Mouse (Mus musculus) ES-E14 (cell line): ENCODE measurements around the gene Atp6v1g3. TPM values are rescaled to one million over a fixed set of nuclear protein-coding genes. Genes with fewer than 3 reads are reported as not detected.

Experiments
- DNase-seq: peaks from one replicate; pipeline ENCODE4 v3.0.0-alpha.2; 2013; ENCODE audit warnings: low read depth, low spot score
- H3K27ac ChIP-seq: 2 replicates; pipeline ENCODE4 v1.5.1; 2012; ENCODE audit warnings: low read depth, mild to moderate bottlenecking, low read length, moderate library complexity, mixed read lengths; ENCODE audit not compliant: poor library complexity, insufficient read depth, severe bottlenecking
- H3K36me3 ChIP-seq: 2 replicates; pipeline ENCODE4 v1.6.1; 2012; ENCODE audit warnings: mild to moderate bottlenecking, low read length, moderate library complexity, mixed read lengths; ENCODE audit not compliant: control insufficient read depth, poor library complexity, insufficient read depth, severe bottlenecking
- H3K4me1 ChIP-seq, 2 experiments: fragments of 150-350 bp in 1 of 2; sonication (generic) in 1 of 2; 2 replicates each; pipeline ENCODE4 v1.6.1; 2012; ENCODE audit warnings: low read length in 2 of 2, mild to moderate bottlenecking in 1 of 2, mixed read lengths in 1 of 2; ENCODE audit not compliant: control insufficient read depth in 2 of 2, insufficient read depth in 2 of 2, poor library complexity in 1 of 2
- H3K4me3 ChIP-seq, 2 experiments: fragments of 150-350 bp in 1 of 2; sonication (generic) in 1 of 2; 2 replicates each; pipeline ENCODE4 v1.5.1; 2012; ENCODE audit warnings: low read length in 2 of 2, low read depth in 1 of 2, mild to moderate bottlenecking in 1 of 2, mixed read lengths in 1 of 2; ENCODE audit not compliant: insufficient read depth in 1 of 2, poor library complexity in 1 of 2, severe bottlenecking in 1 of 2
- H3K9ac ChIP-seq: 2 replicates; pipeline ENCODE4 v1.6.1; 2012; ENCODE audit warnings: low read depth, mild to moderate bottlenecking, low read length, mixed read lengths; ENCODE audit not compliant: poor library complexity, insufficient read depth, severe bottlenecking
- H3K9me3 ChIP-seq: fragments of 150-350 bp; sonication (generic); 2 replicates; pipeline ENCODE4 v1.6.1; 2012; ENCODE audit warnings: low read depth, mild to moderate bottlenecking, low read length; ENCODE audit not compliant: control insufficient read depth, insufficient read depth
- CHD2 ChIP-seq: IDR thresholded peaks from 2 replicates; pipeline ENCODE4 v1.6.1; 2014; ENCODE audit warnings: mild to moderate bottlenecking, low read depth, low read length, inconsistent platforms
- HCFC1 ChIP-seq: IDR thresholded peaks from 2 replicates; pipeline ENCODE4 v1.6.1; 2012; ENCODE audit warnings: low read length, inconsistent platforms, borderline replicate concordance; ENCODE audit not compliant: insufficient read depth
- MAFK ChIP-seq: IDR thresholded peaks from 2 replicates; pipeline ENCODE4 v1.6.1; 2014; ENCODE audit warnings: mild to moderate bottlenecking, low read depth, low read length, inconsistent platforms; ENCODE audit not compliant: insufficient read depth
- ZC3H11A ChIP-seq: IDR thresholded peaks from 2 replicates; pipeline ENCODE4 v1.6.1; 2012; ENCODE audit warnings: low read depth, mild to moderate bottlenecking, inconsistent platforms, low read length, borderline replicate concordance
- ZNF384 ChIP-seq: IDR thresholded peaks from 2 replicates; pipeline ENCODE4 v1.6.1; 2012; ENCODE audit warnings: low read depth, low read length, inconsistent platforms
- in situ Hi-C, 2 experiments: fragments of 600-800 bp; cut with MboI; formaldehyde crosslinking; loops; one replicate each; pipeline ENCODE4 v1.15.1; 2025; ENCODE audit warnings: low sequenced_read_pairs in 2 of 2, inconsistent platforms in 1 of 2; ENCODE audit not compliant: unreplicated experiment in 2 of 2
- total RNA-seq: library from RNA; depleted of rRNA; stranded (reverse); fragments of 300-350 nt; gene quantifications from 2 replicates; pipeline ENCODE4 v1.2.3, GENCODE M21; 2012

The Atp6v1g3 gene
- total RNA-seq, 1 experiment = not detected

DNA sequence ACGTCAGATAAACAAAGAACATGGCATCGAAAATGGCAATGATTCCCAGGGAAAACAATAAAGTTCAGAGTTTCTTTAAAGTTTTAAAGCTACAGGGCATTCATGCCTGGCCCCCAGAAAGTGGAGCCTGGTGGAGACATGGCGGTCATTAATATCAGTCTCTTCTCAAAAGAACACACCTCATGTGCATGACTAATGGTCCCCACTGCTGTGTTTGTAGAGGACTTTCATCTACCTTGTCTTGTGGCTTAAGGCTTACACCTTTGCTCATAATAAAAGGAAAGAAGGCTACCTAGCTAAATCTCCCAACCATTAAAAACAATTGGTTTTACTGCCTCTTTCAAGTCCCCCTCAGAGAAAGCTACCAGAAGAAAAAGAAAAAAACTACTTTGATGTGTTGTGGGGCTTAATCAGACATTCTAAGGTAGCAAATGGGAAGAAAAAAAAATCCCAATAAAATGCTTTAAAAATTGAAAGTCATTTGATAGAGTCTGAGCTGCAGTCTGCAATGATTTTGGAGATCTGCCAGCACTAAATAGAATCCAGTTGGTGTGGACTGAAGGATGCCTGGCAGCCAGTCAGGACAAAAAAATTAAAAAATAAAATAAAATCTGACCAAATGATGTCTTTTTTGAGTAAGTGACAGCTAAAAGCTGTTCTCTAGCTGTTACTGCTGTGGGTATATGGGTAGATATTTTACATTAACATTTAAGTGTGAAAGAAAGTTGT, 9.0 kb downstream of the Atp6v1g3 start:
- TF ChIP-seq MAFK = no peak
- no peak for TF ChIP-seq ZNF384
- TF ChIP-seq ZC3H11A = no peak
- no peak for TF ChIP-seq HCFC1
- no peak for TF ChIP-seq CHD2
- H3K9ac ChIP-seq = no peak overlapping the region
- in situ Hi-C loops = no loop called here
- no peaks in the 10 kb centered on the region for H3K9me3 ChIP-seq
- H3K27ac ChIP-seq = no peak overlapping the region
- no peak overlapping the region for H3K4me3 ChIP-seq
- DNase-seq = no peak
- no peaks in the 10 kb centered on the region for H3K36me3 ChIP-seq
- no peaks in the 10 kb centered on the region for H3K4me1 ChIP-seq

GRCm38 (mm10) chr1:138287665-138288064, 14.1 kb downstream of the Atp6v1g3 start:
- TF ChIP-seq ZNF384 = no peak
- no peak for TF ChIP-seq ZC3H11A
- in situ Hi-C loops = no loop called here
- no peak overlapping the region for H3K27ac ChIP-seq

GRCm38 (mm10) chr1:138288721-138289120, 15.2 kb downstream of the Atp6v1g3 start:
- Histone ChIP-seq H3K9ac (no peak overlapping the region), H3K36me3 (no peaks in the 10 kb centered on the region), H3K4me3 (no peak overlapping the region), H3K4me1 (no peaks in the 10 kb centered on the region), H3K27ac (no peak overlapping the region), H3K9me3 (no peaks in the 10 kb centered on the region)
- no peak for DNase-seq
- TF ChIP-seq ZC3H11A = no peak
- TF ChIP-seq ZNF384 = no peak
- no peak for TF ChIP-seq HCFC1
- TF ChIP-seq MAFK = no peak
- no peak for TF ChIP-seq CHD2
- in situ Hi-C loops = no loop called here

More at GRCm38 (mm10) chr1:138287665-138288064, 14.1 kb downstream of the Atp6v1g3 start:
- no peaks in the 10 kb centered on the region for H3K9me3 ChIP-seq
- H3K9ac ChIP-seq = no peak overlapping the region
- H3K4me3 ChIP-seq = no peak overlapping the region
- no peak for DNase-seq
- H3K4me1 ChIP-seq = no peaks in the 10 kb centered on the region
- H3K36me3 ChIP-seq = no peaks in the 10 kb centered on the region

- Histone ChIP-seq H3K4me3 (no peak overlapping the region), H3K4me1 (no peaks in the 10 kb centered on the region), H3K9me3 (no peaks in the 10 kb centered on the region), H3K9ac (no peak overlapping the region), H3K27ac (no peak overlapping the region), H3K36me3 (no peaks in the 10 kb centered on the region)
- no peak for TF ChIP-seq ZNF384
- no peak for TF ChIP-seq MAFK
- no peak for TF ChIP-seq HCFC1
- no peak for TF ChIP-seq CHD2
- no peak for TF ChIP-seq ZC3H11A
- no peak for DNase-seq
- in situ Hi-C loops = no loop called here
Observed at GRCm38 (mm10) chr1:138289455-138290425, 16.2 kb downstream of the Atp6v1g3 start.
